Mouse (Mus musculus) monocyte, adult 59 days (primary cell): ENCODE results near the gene Tex26. TPM values are rescaled to one million over a fixed set of nuclear protein-coding genes. Genes with fewer than 3 reads are reported as not detected.

Source experiments
- total RNA-seq, 2 experiments: library from RNA; stranded (reverse); gene quantifications; one replicate each; pipeline ENCODE4 v1.2.4; 2023

Tex26 gene
- total RNA-seq: not detected

GRCm38 (mm10) chr5:149439531-149440179, at the start of gene Tex26:
TSS of gene Tex26 (plus strand) at chr5:149439660.

DNA sequence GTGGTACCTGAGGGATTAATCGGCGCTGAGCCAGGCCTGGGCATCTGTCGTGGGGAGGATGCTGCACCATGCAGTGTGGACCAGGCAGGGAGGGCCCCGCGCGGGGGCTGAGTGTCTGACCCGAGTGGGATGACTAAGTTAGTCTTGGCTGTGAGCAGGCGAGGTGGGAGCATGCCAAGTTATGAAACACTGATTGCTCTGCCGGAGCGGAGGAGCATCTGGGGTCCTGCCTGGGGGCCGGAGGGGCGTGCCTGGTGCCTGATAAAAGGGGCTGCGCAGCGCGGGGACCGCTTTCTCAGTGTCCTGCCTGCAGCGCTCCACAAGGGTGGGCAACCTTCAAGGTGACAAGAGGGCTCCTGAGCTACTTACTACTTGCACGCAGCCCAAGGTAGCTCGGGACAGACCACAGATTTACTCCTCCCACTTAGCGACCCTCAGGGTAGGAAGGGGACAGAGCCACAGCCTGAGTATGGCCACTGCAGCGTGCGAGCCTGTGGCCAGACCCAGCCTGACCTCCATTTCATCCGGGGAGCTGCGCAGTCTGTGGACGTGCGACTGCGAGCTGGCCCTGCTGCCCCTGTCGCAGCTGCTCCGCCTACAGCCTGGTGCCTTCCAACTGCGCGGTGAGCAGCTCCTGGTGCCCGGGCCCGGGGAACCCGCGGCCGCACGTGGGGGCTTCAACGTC, 27.8 kb upstream of the Tex26 start, which contains the start of gene Medag:
Medag (plus strand) TSS at position 241 of the 685 bp plus-strand sequence.

Other genes starting within 250 kb of the Tex26 start
- gene Alox5ap, start 174.9 kb upstream of the Tex26 start, total RNA-seq: 1,000 to 10,000 TPM; 1,273 to 1,442 TPM
- gene Medag, start 27.9 kb upstream of the Tex26 start, total RNA-seq: not detected
- gene Wdr95, start 89.0 kb downstream of the Tex26 start, total RNA-seq: not detected
- 10 to 100 TPM; 53.0 to 64.5 TPM for gene Hsph1, start 196.7 kb downstream of the Tex26 start, total RNA-seq
- gene B3glct, start 238.6 kb downstream of the Tex26 start, total RNA-seq: 1 to 10 TPM; 4.7 to 7.2 TPM